Mouse (Mus musculus) heart, adult 2 months (tissue): ENCODE data around the gene Top3b.

ENCODE experiments used
- CTCF ChIP-seq: fragments of 200-600 bp; IDR thresholded peaks from 2 replicates; pipeline ENCODE4 v1.8.1; 2022; ENCODE audit warnings: antibody characterized with exemption, mild to moderate bottlenecking, moderate library complexity
- EP300 ChIP-seq: fragments of 200-500 bp; IDR thresholded peaks from 2 replicates; pipeline ENCODE4 v1.6.1; 2011; ENCODE audit warnings: low read depth, low read length, control low read depth; ENCODE audit not compliant: insufficient read depth
- POLR2A ChIP-seq: fragments of 200-500 bp; IDR thresholded peaks from 2 replicates; pipeline ENCODE4 v1.6.1; 2011; ENCODE audit warnings: mild to moderate bottlenecking, low read depth, low read length, control low read depth; ENCODE audit not compliant: insufficient read depth

- TF ChIP-seq CTCF: no peak
- no peak for TF ChIP-seq POLR2A
- no peak for TF ChIP-seq EP300
Observed at GRCm38 (mm10) chr16:16829671-16830070, 40.9 kb upstream of the Top3b start.
